Mouse (Mus musculus): ENCODE measurements around the gene Cdk19. TPM values are rescaled to one million over a fixed set of nuclear protein-coding genes. Genes with fewer than 3 reads are reported as not detected.

Gene Cdk19
- polyA plus RNA-seq, 1 experiment from 2014 or later, result 7.0 TPM

DNA sequence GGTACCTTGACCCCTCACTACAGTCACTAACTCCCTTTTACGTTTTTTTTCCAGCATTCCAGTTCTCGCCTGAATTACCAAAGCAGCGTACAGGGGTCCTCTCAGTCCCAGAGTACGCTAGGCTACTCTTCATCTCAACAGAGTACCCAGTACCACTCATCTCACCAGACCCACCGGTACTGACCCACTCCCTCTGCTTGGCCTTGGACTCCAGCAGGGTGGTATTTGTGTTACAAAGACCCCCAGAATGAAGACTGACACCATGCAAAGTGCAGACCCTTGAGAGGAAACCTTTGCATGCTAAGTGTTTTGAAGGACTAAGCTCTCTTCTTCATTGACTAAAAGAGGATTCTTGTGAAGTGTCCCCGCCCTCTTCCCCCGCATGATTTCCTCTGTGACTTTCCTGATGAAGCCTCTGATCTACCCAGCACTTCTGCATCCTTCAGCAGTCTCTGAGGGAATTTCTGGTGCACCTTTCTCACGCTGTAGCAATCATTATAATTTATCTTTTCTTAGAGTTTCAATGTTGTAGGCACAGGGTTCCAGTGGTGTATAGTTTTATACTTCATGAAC lies 140.3 kb downstream of the Cdk19 start:
- Histone ChIP-seq H3K27ac (ENCODE audit: low read length) (no peak overlapping the region), H3K4me1 (ENCODE audit: control insufficient read depth, insufficient read depth, low read length) (0 out of 2 replicates have a peak, but pooled peaks cover 3% of the 10 kb centered on the region), H3K27me3 (ENCODE audit: control insufficient read depth, insufficient read depth, low read length) (no peaks in the 10 kb centered on the region), H3K9ac (ENCODE audit: low read length) (no peak overlapping the region), H3K4me3 (ENCODE audit: low read length) (no peak overlapping the region), H3K36me3 (ENCODE audit: control insufficient read depth, insufficient read depth) (peaks cover 7% of the 10 kb centered on the region), H3K4me2 (ENCODE audit: low read depth, low read length) (no peak overlapping the region), H3K9me3 (replicated peaks; ENCODE audit: control insufficient read depth, low read length) (no peaks in the 10 kb centered on the region)
- WGBS, result 74% methylated on average over 8 of the region's 8 CpGs
- no peak for ATAC-seq (replicated peaks; ENCODE audit: extremely low read depth, insufficient read depth, low FRiP score)

DNA sequence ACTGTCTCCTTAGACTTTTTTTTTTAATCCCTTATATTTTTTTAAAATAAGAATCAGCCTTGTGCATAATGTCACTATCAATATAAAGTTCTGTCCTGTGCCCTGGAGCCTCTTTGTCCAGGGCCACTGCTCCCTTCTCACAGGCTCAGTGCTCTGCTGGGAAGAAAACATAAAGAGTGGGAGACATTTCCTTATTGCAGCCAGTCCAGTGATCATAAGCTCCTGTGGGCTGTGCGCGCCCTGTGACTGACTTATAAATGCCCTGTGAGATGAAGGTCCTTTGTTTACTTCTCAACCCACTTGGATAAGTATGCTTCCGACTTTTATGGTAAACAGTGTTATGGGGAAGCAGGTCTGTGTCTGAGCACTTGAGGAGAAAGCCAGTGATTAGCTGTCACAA lies 142.2 kb downstream of the Cdk19 start:
- Histone ChIP-seq H3K36me3 (ENCODE audit: control insufficient read depth, insufficient read depth) (peaks cover 7% of the 10 kb centered on the region), H3K4me3 (ENCODE audit: low read length) (no peak overlapping the region), H3K9me3 (replicated peaks; ENCODE audit: control insufficient read depth, low read length) (no peaks in the 10 kb centered on the region), H3K4me1 (ENCODE audit: control insufficient read depth, insufficient read depth, low read length) (0 out of 2 replicates have a peak, but pooled peaks cover 3% of the 10 kb centered on the region), H3K27me3 (ENCODE audit: control insufficient read depth, insufficient read depth, low read length) (no peaks in the 10 kb centered on the region), H3K9ac (ENCODE audit: low read length) (no peak overlapping the region), H3K4me2 (ENCODE audit: low read depth, low read length) (no peak overlapping the region), H3K27ac (ENCODE audit: low read length) (no peak overlapping the region)
- 72% methylated on average over 3 of the region's 3 CpGs for WGBS
- no peak for ATAC-seq (replicated peaks; ENCODE audit: extremely low read depth, insufficient read depth, low FRiP score)

DNA sequence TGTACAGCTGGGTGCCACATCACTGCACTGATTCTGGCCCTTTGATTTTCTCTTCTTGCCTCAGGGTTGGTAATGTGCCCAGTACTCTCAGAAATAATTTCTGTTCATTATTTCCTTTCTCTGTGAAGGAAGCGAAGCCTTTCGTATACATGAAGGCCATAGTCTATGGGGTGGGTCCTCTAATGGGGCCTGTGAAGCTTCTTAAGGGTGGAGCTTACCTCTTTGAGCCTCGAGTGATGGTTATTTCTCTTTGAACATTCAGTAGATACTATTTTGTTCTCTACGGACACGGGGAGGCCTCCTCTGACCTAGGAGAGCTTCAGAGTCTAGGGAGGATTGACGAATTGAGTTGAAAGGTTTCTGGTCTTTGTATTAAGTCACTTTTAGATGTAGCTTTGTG lies 142.9 kb downstream of the Cdk19 start:
- Histone ChIP-seq H3K27ac (ENCODE audit: low read length) (no peak overlapping the region), H3K4me3 (ENCODE audit: low read length) (no peak overlapping the region), H3K36me3 (ENCODE audit: control insufficient read depth, insufficient read depth) (peaks cover 7% of the 10 kb centered on the region), H3K27me3 (ENCODE audit: control insufficient read depth, insufficient read depth, low read length) (no peaks in the 10 kb centered on the region), H3K9ac (ENCODE audit: low read length) (no peak overlapping the region), H3K4me2 (ENCODE audit: low read depth, low read length) (no peak overlapping the region), H3K9me3 (replicated peaks; ENCODE audit: control insufficient read depth, low read length) (no peaks in the 10 kb centered on the region), H3K4me1 (ENCODE audit: control insufficient read depth, insufficient read depth, low read length) (no peaks in the 10 kb centered on the region)
- no peak for ATAC-seq (replicated peaks; ENCODE audit: extremely low read depth, insufficient read depth, low FRiP score)
- WGBS, result 84% methylated on average over 6 of the region's 6 CpGs

DNA sequence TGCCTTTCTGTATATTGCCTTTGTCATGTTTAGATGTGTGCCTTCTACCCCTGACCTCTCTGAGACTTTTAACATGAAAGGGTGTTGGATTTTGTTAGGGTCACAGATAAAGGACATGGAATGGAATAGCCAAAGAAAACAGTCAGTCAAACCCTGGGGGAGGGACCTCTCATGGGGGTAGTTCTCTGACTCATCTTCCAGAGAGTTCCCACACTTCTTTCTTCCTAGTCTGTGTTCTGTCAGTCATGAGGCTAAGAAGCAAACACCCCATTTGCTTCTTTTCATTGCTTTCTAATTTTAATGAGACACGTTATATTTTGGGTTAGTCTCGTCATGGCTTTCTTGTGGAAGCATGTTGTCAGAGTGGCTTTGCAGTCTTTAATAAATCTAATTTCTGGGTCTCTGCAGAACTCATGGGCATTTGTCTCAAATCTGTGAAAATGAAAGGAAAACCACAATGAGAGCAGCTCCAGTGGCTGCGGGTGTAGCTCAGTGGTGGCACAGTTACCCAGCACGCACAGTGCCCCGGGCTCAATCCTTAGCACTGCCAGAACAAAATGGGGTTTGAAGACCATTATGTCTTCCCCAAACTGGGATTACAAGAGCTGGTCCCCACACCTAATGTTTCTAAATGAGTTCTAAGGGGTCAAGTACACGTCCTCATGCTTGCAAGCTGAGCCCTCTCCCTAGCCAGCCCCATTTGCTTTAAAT lies 149.9 kb downstream of the Cdk19 start:
- WGBS, result 85% methylated on average over 6 of the region's 6 CpGs
- peaks cover 7% of the 10 kb centered on the region for H3K4me1 ChIP-seq (ENCODE audit: control insufficient read depth, insufficient read depth, low read length)
- H3K4me2 ChIP-seq (ENCODE audit: low read depth, low read length), result no peak overlapping the region
- H3K27ac ChIP-seq (ENCODE audit: low read length), result no peak overlapping the region
- H3K27me3 ChIP-seq (ENCODE audit: control insufficient read depth, insufficient read depth, low read length), result no peaks in the 10 kb centered on the region
- ATAC-seq (replicated peaks; ENCODE audit: extremely low read depth, insufficient read depth, low FRiP score), result no peak
- H3K36me3 ChIP-seq (ENCODE audit: control insufficient read depth, insufficient read depth), result no peaks in the 10 kb centered on the region
- H3K9me3 ChIP-seq (replicated peaks; ENCODE audit: control insufficient read depth, low read length), result no peaks in the 10 kb centered on the region
- H3K4me3 ChIP-seq (ENCODE audit: low read length), result no peak overlapping the region
- no peak overlapping the region for H3K9ac ChIP-seq (ENCODE audit: low read length)

DNA sequence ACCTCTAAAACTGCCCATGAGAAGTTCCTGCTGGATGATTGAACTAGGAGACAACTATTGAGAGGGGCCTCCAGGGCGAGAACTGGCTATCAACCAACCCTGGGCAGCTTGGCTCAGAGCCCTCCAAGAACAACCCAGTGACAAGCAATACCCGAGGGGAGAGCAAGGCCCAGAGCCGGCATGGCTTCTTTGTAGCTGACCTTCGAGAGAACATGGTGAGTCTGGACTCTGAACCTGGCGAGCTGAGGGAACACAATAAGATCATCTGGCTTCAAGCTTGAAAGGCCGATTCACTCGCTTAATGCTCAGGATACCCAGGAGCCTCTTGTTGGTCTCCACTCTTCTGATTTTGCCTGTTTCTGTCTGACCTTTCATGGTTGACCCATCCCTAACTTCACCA lies 151.8 kb downstream of the Cdk19 start:
- no peak overlapping the region for H3K4me2 ChIP-seq (ENCODE audit: low read depth, low read length)
- H3K27ac ChIP-seq (ENCODE audit: low read length), result peak overlapping the region; percentile 79
- 77% methylated on average over 7 of the region's 7 CpGs for WGBS
- no peaks in the 10 kb centered on the region for H3K27me3 ChIP-seq (ENCODE audit: control insufficient read depth, insufficient read depth, low read length)
- no peaks in the 10 kb centered on the region for H3K9me3 ChIP-seq (replicated peaks; ENCODE audit: control insufficient read depth, low read length)
- H3K9ac ChIP-seq (ENCODE audit: low read length), result no peak overlapping the region
- H3K36me3 ChIP-seq (ENCODE audit: control insufficient read depth, insufficient read depth), result no peaks in the 10 kb centered on the region
- ATAC-seq (replicated peaks; ENCODE audit: extremely low read depth, insufficient read depth, low FRiP score), result no peak
- H3K4me1 ChIP-seq (ENCODE audit: control insufficient read depth, insufficient read depth, low read length), result peaks cover 7% of the 10 kb centered on the region
- no peak overlapping the region for H3K4me3 ChIP-seq (ENCODE audit: low read length)

DNA sequence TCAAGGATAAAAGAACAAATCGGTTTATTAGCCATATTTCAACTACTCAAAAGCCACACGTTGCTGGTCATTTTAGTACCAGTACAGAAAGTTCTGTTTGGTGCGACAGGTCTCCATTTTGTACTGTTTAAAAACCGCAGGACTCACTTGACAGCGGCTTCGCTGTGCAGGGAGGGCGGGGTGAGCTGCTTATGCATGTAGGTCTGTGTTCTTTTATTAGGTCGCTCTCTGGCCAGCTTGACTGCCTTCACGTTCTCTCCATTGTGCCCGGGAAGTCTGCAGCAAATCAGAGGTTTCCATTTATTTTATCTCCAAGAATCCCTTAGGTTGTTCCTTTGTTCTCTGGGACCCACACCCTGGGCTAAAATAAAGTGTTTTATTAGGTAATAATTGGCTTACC lies 152.4 kb downstream of the Cdk19 start:
- ATAC-seq (replicated peaks; ENCODE audit: extremely low read depth, insufficient read depth, low FRiP score), result peak; percentile 67
- WGBS, result 58% methylated on average over 10 of the region's 10 CpGs
- Histone ChIP-seq H3K27ac (ENCODE audit: low read length) (peak overlapping the region; percentile 79), H3K4me1 (ENCODE audit: control insufficient read depth, insufficient read depth, low read length) (peaks cover 10% of the 10 kb centered on the region), H3K4me3 (ENCODE audit: low read length) (no peak overlapping the region), H3K27me3 (ENCODE audit: control insufficient read depth, insufficient read depth, low read length) (no peaks in the 10 kb centered on the region), H3K36me3 (ENCODE audit: control insufficient read depth, insufficient read depth) (no peaks in the 10 kb centered on the region), H3K9ac (ENCODE audit: low read length) (no peak overlapping the region), H3K4me2 (ENCODE audit: low read depth, low read length) (no peak overlapping the region), H3K9me3 (replicated peaks; ENCODE audit: control insufficient read depth, low read length) (no peaks in the 10 kb centered on the region)

DNA sequence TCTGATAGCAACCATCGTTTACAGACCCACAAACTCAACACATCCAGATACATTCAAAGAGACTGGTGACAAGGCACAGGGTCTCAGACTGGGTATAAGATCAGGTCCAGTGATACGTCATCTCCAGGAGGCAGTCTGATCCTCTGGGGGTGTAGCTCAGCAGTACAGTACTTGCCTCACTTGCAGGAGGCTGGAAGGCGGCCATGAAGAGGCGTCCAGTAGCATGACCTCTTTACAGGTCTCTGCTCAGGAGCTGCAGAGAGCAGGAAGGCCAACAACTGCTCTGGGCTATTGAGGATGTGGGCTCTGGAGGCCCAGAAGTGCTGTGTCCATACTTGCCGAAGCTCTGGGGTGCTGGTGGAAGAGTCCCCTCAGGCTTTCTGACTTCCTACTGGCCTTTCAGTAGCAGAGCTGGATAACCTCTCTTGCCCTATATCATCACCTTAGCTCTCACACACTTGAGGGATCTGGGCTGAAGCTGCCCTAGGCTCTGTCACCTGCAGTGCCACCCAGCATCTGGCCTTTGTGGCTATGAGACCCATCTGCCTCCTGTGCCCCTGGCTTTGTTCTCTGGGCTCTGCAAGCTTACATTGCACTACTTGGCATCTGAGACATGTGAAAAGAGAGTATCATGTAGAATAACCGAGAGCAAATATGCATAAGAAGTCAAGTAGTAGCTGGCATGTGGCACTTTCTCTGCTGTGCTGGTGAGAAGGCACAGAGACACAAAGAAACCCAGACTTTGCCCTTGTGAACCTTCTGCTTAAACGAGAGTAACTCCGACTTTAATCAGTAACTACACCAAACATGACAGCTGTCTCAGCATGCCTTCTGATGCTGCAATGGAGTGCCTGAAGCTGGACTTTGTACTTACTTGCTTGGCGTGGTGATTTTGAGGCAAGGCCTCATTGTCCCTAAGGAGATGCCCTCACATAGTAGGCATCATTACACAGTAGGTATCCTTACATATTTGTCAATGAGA lies 155.1 kb downstream of the Cdk19 start:
- Histone ChIP-seq H3K4me2 (ENCODE audit: low read depth, low read length) (no peak overlapping the region), H3K9ac (ENCODE audit: low read length) (no peak overlapping the region), H3K4me3 (ENCODE audit: low read length) (no peak overlapping the region), H3K27me3 (ENCODE audit: control insufficient read depth, insufficient read depth, low read length) (no peaks in the 10 kb centered on the region), H3K9me3 (replicated peaks; ENCODE audit: control insufficient read depth, low read length) (no peaks in the 10 kb centered on the region), H3K27ac (ENCODE audit: low read length) (no peak overlapping the region), H3K4me1 (ENCODE audit: control insufficient read depth, insufficient read depth, low read length) (peaks cover 14% of the 10 kb centered on the region), H3K36me3 (ENCODE audit: control insufficient read depth, insufficient read depth) (no peaks in the 10 kb centered on the region)
- no peak for ATAC-seq (replicated peaks; ENCODE audit: extremely low read depth, insufficient read depth, low FRiP score)
- WGBS, result 66% methylated on average over 9 of the region's 9 CpGs

DNA sequence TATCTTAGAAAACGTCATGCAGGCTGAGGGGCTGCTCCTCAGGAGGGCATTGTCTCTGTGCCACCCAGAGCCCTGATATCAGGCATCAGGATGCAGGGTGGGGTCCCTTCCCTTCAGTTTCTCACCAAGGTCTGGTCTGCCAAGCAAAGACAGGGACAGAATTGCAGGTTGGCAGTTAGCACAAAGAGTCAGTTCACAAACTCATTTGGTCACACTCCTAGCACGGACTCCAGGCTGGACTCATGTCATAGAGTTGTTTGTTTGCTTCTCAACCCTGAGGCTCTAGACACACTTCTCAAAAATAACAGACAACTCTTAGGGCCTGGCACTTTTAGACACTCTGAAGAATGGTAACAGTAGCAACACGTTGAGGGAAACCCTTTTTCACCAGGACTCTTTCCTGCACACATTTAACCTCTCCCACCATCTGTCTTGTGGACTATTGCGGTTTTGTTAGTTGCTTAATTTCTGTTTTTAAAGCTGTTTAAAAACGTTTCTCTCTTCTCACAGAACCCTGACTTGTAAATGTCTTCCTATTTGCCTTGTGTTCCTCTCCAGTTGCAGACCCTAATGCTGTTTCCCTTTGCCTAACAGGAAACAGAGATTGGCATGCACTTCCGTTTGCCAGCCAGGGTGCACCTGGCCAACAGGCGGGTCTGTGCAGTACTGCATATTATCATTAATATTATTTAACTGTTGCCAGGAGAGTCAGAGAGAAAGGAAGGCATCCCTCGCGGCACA lies 158.1 kb downstream of the Cdk19 start:
- H3K36me3 ChIP-seq (ENCODE audit: control insufficient read depth, insufficient read depth), result no peaks in the 10 kb centered on the region
- no peak overlapping the region for H3K4me3 ChIP-seq (ENCODE audit: low read length)
- peak overlapping the region; percentile 11; the same call in 1 of the 2 replicates for H3K27ac ChIP-seq (ENCODE audit: low read length)
- H3K27me3 ChIP-seq (ENCODE audit: control insufficient read depth, insufficient read depth, low read length), result no peaks in the 10 kb centered on the region
- no peak for ATAC-seq (replicated peaks; ENCODE audit: extremely low read depth, insufficient read depth, low FRiP score)
- H3K9ac ChIP-seq (ENCODE audit: low read length), result no peak overlapping the region
- peaks cover 8% of the 10 kb centered on the region; the same call in 1 of the 2 replicates for H3K4me1 ChIP-seq (ENCODE audit: control insufficient read depth, insufficient read depth, low read length)
- no peak overlapping the region for H3K4me2 ChIP-seq (ENCODE audit: low read depth, low read length)
- no peaks in the 10 kb centered on the region for H3K9me3 ChIP-seq (replicated peaks; ENCODE audit: control insufficient read depth, low read length)
- 52% methylated on average over 9 of the region's 9 CpGs for WGBS

All from heart, embryonic 16.5 days (tissue).